Mouse (Mus musculus): ENCODE data around the gene Zdhhc5. TPM values are rescaled to one million over a fixed set of nuclear protein-coding genes. Genes with fewer than 3 reads are reported as not detected.
A peak's percentile ranks its signal among the peaks of the same experiment; 100 is the strongest.

Gene Zdhhc5
- total RNA-seq, 2 experiments from 2014 or later = 52.5 to 61.7 TPM

- no peak for DNase-seq (ENCODE audit: low spot score in 2 of 2)
Measured at GRCm38 (mm10) chr2:84649674-84650073, 65.3 kb downstream of the Zdhhc5 start.

- no peak for DNase-seq (ENCODE audit: low spot score in 2 of 2)
Measured at GRCm38 (mm10) chr2:84648369-84648768, 66.6 kb downstream of the Zdhhc5 start.

GRCm38 (mm10) chr2:84647051-84647568, 67.9 kb downstream of the Zdhhc5 start:
- no peak for DNase-seq (ENCODE audit: low spot score in 2 of 2)

GRCm38 (mm10) chr2:84646138-84646537, 68.8 kb downstream of the Zdhhc5 start:
- no peak for DNase-seq (ENCODE audit: low spot score in 2 of 2)

DNA sequence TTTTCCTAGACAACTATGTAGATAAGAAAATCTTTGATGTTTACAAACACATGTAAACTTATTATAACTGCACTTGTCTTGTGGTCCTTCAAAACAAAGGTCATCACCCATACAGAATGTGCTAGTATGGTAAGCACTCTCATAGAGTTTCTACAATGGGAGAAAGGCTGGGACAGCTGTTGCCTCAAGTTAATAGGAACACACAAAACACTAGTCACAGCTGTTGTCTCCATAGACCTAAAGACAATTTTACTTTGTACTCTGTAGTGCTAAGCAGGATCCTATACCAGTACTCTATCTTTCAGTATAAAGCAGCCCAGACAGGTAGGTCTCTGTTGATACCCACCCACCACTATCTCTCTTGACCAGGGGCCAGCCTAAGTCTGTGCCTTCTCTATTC, 74.1 kb downstream of the Zdhhc5 start:
- no peak for DNase-seq (ENCODE audit: low spot score in 2 of 2)

DNA sequence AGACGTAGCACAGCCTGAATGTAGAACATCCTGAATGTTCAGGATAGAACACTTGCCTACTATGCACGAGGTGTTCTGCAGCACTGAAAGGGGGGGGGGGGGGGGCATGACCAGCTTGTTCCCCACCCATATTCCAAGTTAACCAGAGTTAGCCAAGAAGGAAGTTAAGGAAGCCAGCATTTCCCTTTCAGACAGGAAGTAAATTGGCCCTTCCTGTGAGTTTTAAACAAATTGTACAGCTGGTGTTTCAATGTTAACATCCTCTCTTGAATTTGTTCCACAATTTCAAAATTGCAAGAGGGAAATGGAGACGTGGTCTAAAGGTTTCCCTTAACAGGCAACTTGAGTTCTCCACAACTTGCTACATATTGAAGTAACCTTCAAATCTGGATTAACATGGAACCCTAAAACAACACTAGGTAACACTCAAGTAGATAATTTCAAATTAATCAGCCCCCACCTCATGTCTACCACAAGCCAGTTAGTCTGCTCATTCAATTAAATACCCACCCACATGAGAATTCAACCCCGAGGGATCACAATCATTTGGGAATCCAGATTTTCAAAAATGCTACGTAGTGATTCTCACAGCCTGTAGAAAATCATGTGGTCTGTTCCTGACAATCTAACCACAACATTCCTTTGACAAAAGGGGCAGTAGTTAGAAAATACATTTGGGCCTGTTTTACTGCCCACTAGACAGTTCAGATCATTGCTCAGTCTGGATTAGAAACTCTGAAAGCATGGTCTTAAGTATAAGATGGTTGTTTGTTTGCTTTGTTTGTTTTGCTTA, 76.4 kb downstream of the Zdhhc5 start:
- no peak for DNase-seq (ENCODE audit: low spot score in 2 of 2)

Small RNA genes within 50 kb of the gene (microRNA-seq; reads per million reads assigned to microRNA genes)
- gene Mir130a = 9,835 reads per million, percentile 93 among the genes with 10 or more reads in this experiment

Other genes starting within 250 kb of the Zdhhc5 start
- 10 to 100 TPM; 70.5 to 76.6 TPM for gene Tfpi, start 238.4 kb downstream of the Zdhhc5 start, total RNA-seq (2021)
- gene Ctnnd1, start 64.4 kb downstream of the Zdhhc5 start, total RNA-seq (2021) = 100 to 1,000 TPM; 157 to 165 TPM
- gene Btbd18, start 56.1 kb downstream of the Zdhhc5 start, total RNA-seq (2021) = under 1 TPM; 0.22 to 0.42 TPM
- gene Selenoh, start 44.4 kb downstream of the Zdhhc5 start, total RNA-seq (2021) = 10 to 100 TPM; 87.7 to 89.0 TPM
- gene Gm28635, start 37.1 kb downstream of the Zdhhc5 start, total RNA-seq (2021) = not detected
- 10 to 100 TPM; 26.7 to 28.6 TPM for gene Med19, start 36.8 kb downstream of the Zdhhc5 start, total RNA-seq (2021)
- gene Tmx2, start 36.0 kb downstream of the Zdhhc5 start, total RNA-seq (2021) = 100 to 1,000 TPM; 114 to 116 TPM
- 10 to 100 TPM; 13.0 to 15.2 TPM for gene Clp1, start 12.2 kb upstream of the Zdhhc5 start, total RNA-seq (2021)
- 10 to 100 TPM; 12.0 to 18.2 TPM for gene Ypel4, start 18.9 kb upstream of the Zdhhc5 start, total RNA-seq (2021)
- gene Gm19426, start 28.5 kb upstream of the Zdhhc5 start, total RNA-seq (2021) = 1 to 10 TPM; 8.3 to 9.1 TPM
- 10 to 100 TPM; 64.5 to 76.4 TPM for gene Serping1, start 60.3 kb upstream of the Zdhhc5 start, total RNA-seq (2021)
- gene Ube2l6, start 83.6 kb upstream of the Zdhhc5 start, total RNA-seq (2021) = 10 to 100 TPM; 31.1 to 35.4 TPM
- 1 to 10 TPM; 1.8 to 3.9 TPM for gene Smtnl1, start 107.5 kb upstream of the Zdhhc5 start, total RNA-seq (2021)
- 10 to 100 TPM; 40.5 to 43.7 TPM for gene Timm10, start 111.8 kb upstream of the Zdhhc5 start, total RNA-seq (2021)
- 10 to 100 TPM in 1 of 2 experiments, 1 to 10 TPM in 1; 8.8 to 11.1 TPM for gene Slc43a1, start 123.7 kb upstream of the Zdhhc5 start, total RNA-seq (2021)
- gene Rtn4rl2, start 171.5 kb upstream of the Zdhhc5 start, total RNA-seq (2021) = 1 to 10 TPM; 2.2 to 3.4 TPM
- 10 to 100 TPM; 66.4 to 68.4 TPM for gene Slc43a3, start 221.4 kb upstream of the Zdhhc5 start, total RNA-seq (2021)